Mouse (Mus musculus) liver, adult 2 months (tissue): ENCODE measurements at regions not wholly inside any gene's neighbourhood (a gene's known extent, or its start where the extent isn't known, plus 50 kb on each side); places are given as distances from the start of the nearest gene placed in this dataset.

Experiments used
- DNase-seq: peaks from one replicate; pipeline ENCODE4 v3.0.0-alpha.2; 2011; ENCODE audit warnings: low read depth, low spot score; ENCODE audit errors: extremely low read depth
- H3K27ac ChIP-seq: fragments of 200-500 bp; replicated peaks from 2 replicates; pipeline ENCODE4 v1.5.1; 2012; ENCODE audit warnings: low read depth, mild to moderate bottlenecking, control low read depth, inconsistent platforms, low read length; ENCODE audit not compliant: insufficient read depth
- H3K27me3 ChIP-seq: fragments of 200-500 bp; 2 replicates; pipeline ENCODE4 v1.6.1; 2012; ENCODE audit warnings: mild to moderate bottlenecking, moderate library complexity, low read length, inconsistent platforms; ENCODE audit not compliant: control insufficient read depth, insufficient read depth
- H3K36me3 ChIP-seq: fragments of 200-500 bp; 2 replicates; pipeline ENCODE4 v1.6.1; 2012; ENCODE audit warnings: low read length, inconsistent platforms; ENCODE audit not compliant: control insufficient read depth, insufficient read depth
- H3K4me1 ChIP-seq: fragments of 200-500 bp; 2 replicates; pipeline ENCODE4 v1.6.1; 2011; ENCODE audit warnings: low read length; ENCODE audit not compliant: control insufficient read depth, insufficient read depth
- H3K4me3 ChIP-seq: fragments of 200-500 bp; 2 replicates; pipeline ENCODE4 v1.5.1; 2011; ENCODE audit warnings: low read depth, mild to moderate bottlenecking, control low read depth, low read length, moderate library complexity; ENCODE audit not compliant: insufficient read depth
- H3K79me2 ChIP-seq: fragments of 200-500 bp; 2 replicates; pipeline ENCODE4 v1.6.1; 2012; ENCODE audit warnings: inconsistent platforms, mild to moderate bottlenecking, low read length, moderate library complexity; ENCODE audit not compliant: control insufficient read depth, insufficient read depth
- H3K9ac ChIP-seq: fragments of 200-500 bp; 2 replicates; pipeline ENCODE4 v1.6.1; 2012; ENCODE audit warnings: low read depth, mild to moderate bottlenecking, control low read depth, inconsistent platforms, low read length
- CTCF ChIP-seq: fragments of 200-500 bp; IDR thresholded peaks from 2 replicates; pipeline ENCODE4 v1.5.1; 2011; ENCODE audit warnings: low read depth, low read length, control low read depth
- POLR2A ChIP-seq: fragments of 200-500 bp; IDR thresholded peaks from 2 replicates; pipeline ENCODE4 v1.6.1; 2011; ENCODE audit warnings: low read length, control low read depth; ENCODE audit not compliant: insufficient read depth; ENCODE audit errors: extremely low read depth
- WGBS: fragments of 180-500 bp; shearing (Covaris S2); methylation state at CpG from one replicate; pipeline ENCODE4 v1.1.7; 2018; 5-methylcytosine and 5-hydroxymethylcytosine counted together

DNA sequence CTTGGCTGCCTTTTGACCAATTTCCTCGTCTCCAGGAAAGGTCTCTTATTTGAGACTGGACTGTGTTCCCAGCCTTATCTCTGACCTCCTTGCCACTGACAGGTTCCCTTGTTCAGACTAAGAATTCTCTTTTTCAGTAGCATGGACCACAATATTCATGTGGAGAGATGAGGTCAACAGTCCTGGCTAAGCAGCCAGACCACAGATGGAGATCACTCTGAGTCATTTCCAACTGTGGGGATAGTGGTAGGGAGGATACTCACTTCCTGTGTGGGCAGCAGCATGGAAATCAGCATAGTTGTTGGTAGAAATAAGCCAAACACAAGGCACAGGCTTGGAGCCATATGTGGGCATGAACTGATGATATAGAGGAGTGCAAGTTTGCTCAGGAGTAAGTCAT lies 52.9 kb upstream of the Slc24a5 start:
- no peak overlapping the region for H3K27ac ChIP-seq
- H3K4me1 ChIP-seq, result no peaks in the 10 kb centered on the region
- no peak overlapping the region for H3K9ac ChIP-seq
- no peak for DNase-seq
- H3K27me3 ChIP-seq, result no peaks in the 10 kb centered on the region
- no peaks in the 10 kb centered on the region for H3K36me3 ChIP-seq
- no peak overlapping the region for H3K4me3 ChIP-seq
- no peaks in the 10 kb centered on the region for H3K79me2 ChIP-seq
- TF ChIP-seq CTCF (no peak), POLR2A (no peak)
- 48% methylated on average over 1 of the region's 1 CpGs for WGBS

DNA sequence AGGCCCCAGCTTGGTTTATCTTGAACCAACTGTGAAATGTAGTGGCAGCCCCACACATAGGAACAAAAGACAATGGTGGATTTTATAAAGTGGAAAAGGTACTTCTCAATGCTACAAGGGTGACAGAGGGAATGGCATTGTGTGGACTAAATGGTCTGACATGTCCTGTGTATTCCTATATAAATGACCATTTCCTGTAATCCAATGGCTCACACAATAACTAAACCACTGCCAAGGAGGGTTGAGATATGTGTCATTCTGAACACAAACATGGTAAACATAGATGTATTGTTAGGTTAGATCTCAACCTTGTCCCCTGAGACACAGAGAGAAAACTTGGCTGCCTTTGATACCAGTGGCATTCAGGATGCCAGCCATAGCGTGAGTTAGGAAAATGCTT lies 51.0 kb upstream of the Slc24a5 start:
- H3K79me2 ChIP-seq, result no peaks in the 10 kb centered on the region
- H3K36me3 ChIP-seq, result no peaks in the 10 kb centered on the region
- no peak overlapping the region for H3K27ac ChIP-seq
- no peaks in the 10 kb centered on the region for H3K27me3 ChIP-seq
- H3K9ac ChIP-seq, result no peak overlapping the region
- TF ChIP-seq CTCF (no peak), POLR2A (no peak)
- H3K4me1 ChIP-seq, result no peaks in the 10 kb centered on the region
- DNase-seq, result no peak
- H3K4me3 ChIP-seq, result no peak overlapping the region
- 92% methylated on average over 1 of the region's 1 CpGs for WGBS
